Mouse (Mus musculus): ENCODE measurements around the gene Glb1.

- TF ChIP-seq POLR2A (IDR thresholded peaks at IDR 0.05; ENCODE audit: control insufficient read depth in 1 of 2, insufficient read depth in 1 of 2, low read depth in 1 of 2, low read length in 2 of 2, poor library complexity in 1 of 2), result no peak
- TF ChIP-seq E2F4 (IDR thresholded peaks at IDR 0.05; ENCODE audit: borderline replicate concordance, low read depth, low read length), result no peak
- TF ChIP-seq CTCF (IDR thresholded peaks at IDR 0.05 in 2 of 3, conservative IDR thresholded peaks at IDR 0.05 in 1 of 3; ENCODE audit: control insufficient read depth in 1 of 3, insufficient read depth in 1 of 3, low read depth in 2 of 3, low read length in 3 of 3, poor library complexity in 1 of 3, severe bottlenecking in 1 of 3), result peak; percentile 63 to 95 (median 80)
- TF ChIP-seq ZMIZ1 (IDR thresholded peaks at IDR 0.05; ENCODE audit: low read depth, low read length), result no peak
These were observed 14.8 kb downstream of the Glb1 start for GRCm38 (mm10) chr9:114415701-114416100.

All from MEL (cell line).